Mouse (Mus musculus): ENCODE results near the gene Rps5.

GRCm38 (mm10) chr7:12922729-12923128, 639 bp downstream of the Rps5 start:
- no peak for TF ChIP-seq CTCF (IDR thresholded peaks at IDR 0.05; ENCODE audit: low read depth, low read length)
- no peak for TF ChIP-seq POLR2A (IDR thresholded peaks at IDR 0.05; ENCODE audit: borderline replicate concordance, low read depth, low read length)
